Mouse (Mus musculus) kidney, adult 8-10 months (tissue): ENCODE results near the gene B3gnt5.
"Not testable (repeated sequence)": the region's sequence is repeated elsewhere in the genome, so short reads cannot be mapped to it uniquely, and the experiment has no call there.

Source experiments
- DNase-seq, 2 experiments: peaks; one replicate each; pipeline ENCODE4 v3.0.0; 2022

B3gnt5 gene

GRCm38 (mm10) chr16:19760074-19760473 is at the start of gene B3gnt5:
TSS of gene B3gnt5 (plus strand) at chr16:19760208.
- DNase-seq: peak in 1 of 2 experiments; percentile 19

- DNase-seq: no peak
These were observed 39.0 kb upstream of the B3gnt5 start for GRCm38 (mm10) chr16:19720959-19721358.

- DNase-seq: not testable (repeated sequence)
These were observed 35.9 kb upstream of the B3gnt5 start for GRCm38 (mm10) chr16:19724139-19724538.

DNA sequence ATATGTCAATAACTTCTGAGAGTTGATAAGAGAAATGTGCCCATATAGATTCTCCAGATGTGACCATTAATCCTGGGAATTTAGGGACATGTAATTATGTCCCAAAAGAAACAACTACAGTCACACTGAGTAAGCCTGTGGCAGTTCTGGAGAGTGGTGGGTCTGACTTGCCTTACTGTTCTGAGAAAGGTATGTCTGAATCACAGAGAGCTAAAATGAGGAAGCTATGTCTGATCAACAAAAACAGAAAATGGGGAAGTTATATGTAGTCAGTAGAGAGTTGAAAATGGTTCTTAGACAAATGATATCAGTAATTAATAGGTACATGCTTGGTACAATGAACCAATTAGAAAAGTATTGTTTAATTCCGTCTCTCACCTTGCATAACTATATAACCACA is 27.1 kb upstream of the B3gnt5 start:
- DNase-seq: no peak

- DNase-seq: no peak
These were observed 793 bp downstream of the B3gnt5 start for GRCm38 (mm10) chr16:19760505-19761496.

DNA sequence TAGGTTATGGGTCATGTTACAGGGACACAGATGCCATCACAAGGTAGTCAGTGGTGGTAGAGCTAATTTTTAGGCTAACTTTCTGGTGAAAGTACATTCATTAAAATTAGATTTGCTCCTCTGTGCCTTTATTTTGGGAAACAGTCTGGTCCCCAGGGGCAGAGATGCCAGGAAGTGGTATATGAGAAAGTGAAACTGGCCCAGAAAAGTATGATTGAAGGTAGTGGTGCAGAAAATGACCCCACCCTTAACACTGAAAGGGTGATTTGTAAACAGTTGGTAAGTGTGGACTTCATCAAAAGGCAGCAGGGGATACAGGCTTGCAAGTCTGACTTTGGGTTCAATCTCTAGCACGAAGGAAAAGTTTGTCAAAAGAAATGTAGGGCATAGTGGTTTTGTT is 1.7 kb downstream of the B3gnt5 start:
- no peak for DNase-seq

DNA sequence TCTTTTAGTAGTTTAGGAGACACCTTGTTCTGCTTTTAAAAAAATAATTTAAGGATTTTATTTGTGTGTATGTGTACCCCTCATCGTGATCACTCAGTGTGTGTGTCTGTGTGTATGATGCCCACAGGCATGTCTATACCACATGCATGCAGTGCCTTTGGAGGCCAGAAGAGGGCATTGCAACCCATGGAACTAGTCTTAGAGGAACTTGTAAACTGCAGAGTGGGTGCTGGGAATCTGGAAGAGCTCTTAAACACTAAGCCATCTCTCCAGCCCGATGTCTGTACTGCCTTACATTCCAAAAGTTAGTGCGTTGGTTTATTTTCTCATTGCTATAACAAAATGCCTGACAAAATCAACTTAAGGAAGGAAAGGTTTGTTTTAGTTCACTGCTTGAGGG is 6.1 kb downstream of the B3gnt5 start:
- DNase-seq: no peak

DNA sequence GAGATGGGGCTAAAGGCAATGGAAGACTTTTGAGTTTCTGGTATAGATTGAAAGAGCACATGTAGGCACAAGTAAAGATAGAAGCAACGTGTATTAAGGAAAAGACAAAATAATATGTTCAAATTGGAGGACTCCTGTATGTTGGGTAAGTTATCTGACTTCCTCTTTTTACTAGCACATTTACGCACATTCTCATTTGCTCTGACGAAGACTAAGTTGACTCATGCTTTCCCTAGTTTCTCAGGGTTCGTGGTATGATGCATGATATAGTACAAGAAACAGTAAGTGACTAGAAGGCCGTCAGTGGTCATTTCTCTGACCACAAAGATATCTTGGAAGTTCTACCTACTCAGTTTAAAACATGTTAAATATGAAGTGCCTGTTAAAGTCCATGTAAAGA is 8.0 kb downstream of the B3gnt5 start:
- no peak for DNase-seq

DNA sequence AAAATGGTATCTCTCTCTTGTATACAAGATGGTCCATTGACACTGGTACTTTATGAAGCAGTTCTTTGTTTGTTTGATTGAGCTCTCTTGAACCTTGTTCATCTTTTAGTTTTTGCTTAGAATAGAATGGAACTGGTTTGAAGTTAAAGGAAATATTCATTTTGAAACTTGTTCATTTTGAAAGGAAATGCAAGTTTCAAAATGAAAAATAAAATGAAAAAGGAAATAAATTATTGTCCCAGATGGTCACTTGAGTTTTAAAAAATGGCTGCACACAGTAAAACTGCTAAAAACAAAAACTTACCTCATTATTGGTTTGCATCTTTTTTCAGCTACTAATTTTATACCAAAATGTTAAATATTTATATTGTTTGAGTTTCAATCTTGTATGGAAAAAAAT is 12.0 kb downstream of the B3gnt5 start:
- no peak for DNase-seq

DNA sequence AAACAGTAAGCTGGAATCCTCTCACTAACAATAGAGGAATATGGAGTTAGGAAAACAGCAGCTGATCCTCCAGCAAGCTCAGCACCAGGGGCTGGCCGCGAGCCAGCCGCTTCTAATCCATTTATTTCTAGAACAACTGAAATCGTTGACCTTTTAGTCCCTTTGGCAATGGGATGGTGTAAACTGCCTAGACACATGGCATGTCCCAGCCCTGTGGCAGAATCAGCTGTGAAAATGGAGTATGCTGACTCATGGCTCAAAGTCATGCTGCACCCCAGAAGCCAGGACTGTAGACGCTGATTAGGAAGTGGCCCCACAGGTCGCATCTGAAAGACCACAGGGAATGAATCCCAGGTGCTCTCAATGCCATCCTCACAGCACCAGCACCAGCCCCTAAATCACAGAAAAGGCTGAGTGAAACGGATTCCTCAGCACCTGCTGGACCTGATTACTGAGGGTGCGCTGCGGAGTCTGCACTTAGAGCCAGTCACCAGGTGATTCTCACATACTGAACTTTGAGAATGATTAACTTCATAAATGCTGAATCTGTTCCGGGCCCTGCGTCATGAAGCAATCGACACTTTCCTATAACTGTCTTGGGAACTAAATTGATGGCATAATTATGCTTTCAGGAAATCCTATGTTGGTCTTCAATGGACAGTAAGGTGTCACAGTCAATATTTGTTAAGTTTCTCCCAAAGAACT is 26.5 kb downstream of the B3gnt5 start:
- peak in 1 of 2 experiments; percentile 16 for DNase-seq

DNA sequence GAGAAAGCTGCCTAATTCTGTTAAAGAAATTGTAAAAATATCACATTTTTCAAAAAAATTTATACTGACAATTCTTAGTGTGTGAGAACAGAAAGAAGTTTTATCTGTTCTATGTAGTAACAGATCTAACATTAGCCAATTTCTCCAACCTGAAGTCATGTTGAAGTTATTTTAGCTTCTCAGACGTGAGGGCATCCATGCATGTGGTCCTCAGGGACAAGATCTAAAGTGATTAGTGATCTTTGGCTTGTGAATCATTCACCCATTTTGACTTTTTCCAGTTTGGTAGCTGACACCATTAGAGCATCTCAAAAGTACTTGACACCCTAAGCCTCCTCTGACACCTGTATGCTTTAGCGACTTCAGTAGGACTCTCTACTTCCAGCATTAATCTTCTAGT is 29.9 kb downstream of the B3gnt5 start:
- DNase-seq: no peak

- DNase-seq: no peak
These were observed 58.8 kb downstream of the B3gnt5 start for GRCm38 (mm10) chr16:19818801-19819200.
